Mouse (Mus musculus) hindbrain, postnatal 0 days (tissue): Measurements from ENCODE around the gene Phykpl. TPM values are rescaled to one million over a fixed set of nuclear protein-coding genes. Genes with fewer than 3 reads are reported as not detected.
A peak's percentile ranks its signal among the peaks of the same experiment; 100 is the strongest.

Experiments
- ATAC-seq: fragments of 200-750 bp; cut with Nextera tagmentation; 2 replicates; pipeline ENCODE4 v1.8.0; 2017; ENCODE audit warnings: mild to moderate bottlenecking, moderate TSS enrichment, moderate library complexity
- DNase-seq: peaks from one replicate; pipeline ENCODE4 v3.0.0-alpha.2; 2015; ENCODE audit warnings: low spot score
- H3K27ac ChIP-seq: fragments of 300-500 bp; sonication (generic); 2 replicates; pipeline ENCODE4 v1.5.1; 2014; ENCODE audit warnings: mild to moderate bottlenecking
- H3K27me3 ChIP-seq: fragments of 300-500 bp; sonication (generic); 2 replicates; pipeline ENCODE4 v1.6.1; 2014; ENCODE audit warnings: low read length, mixed read lengths; ENCODE audit not compliant: insufficient read depth
- H3K36me3 ChIP-seq: fragments of 300-500 bp; sonication (generic); 2 replicates; pipeline ENCODE4 v1.6.1; 2014; ENCODE audit warnings: low read length, mixed read lengths; ENCODE audit not compliant: insufficient read depth
- H3K4me1 ChIP-seq: fragments of 300-500 bp; sonication (generic); 2 replicates; pipeline ENCODE4 v1.6.1; 2014; ENCODE audit warnings: antibody characterized with exemption, low read length, mixed read lengths; ENCODE audit not compliant: insufficient read depth
- H3K4me2 ChIP-seq: fragments of 300-500 bp; sonication (generic); 2 replicates; pipeline ENCODE4 v1.6.1; 2014; ENCODE audit warnings: low read depth, mild to moderate bottlenecking, low read length, moderate library complexity, mixed read lengths
- H3K4me3 ChIP-seq: fragments of 300-500 bp; sonication (generic); 2 replicates; pipeline ENCODE4 v1.5.1; 2014; ENCODE audit warnings: low read length
- H3K9ac ChIP-seq: fragments of 300-500 bp; sonication (generic); replicated peaks from 2 replicates; pipeline ENCODE4 v1.6.1; 2014; ENCODE audit warnings: mild to moderate bottlenecking, low read length, moderate library complexity, mixed read lengths
- H3K9me3 ChIP-seq: fragments of 300-500 bp; sonication (generic); 2 replicates; pipeline ENCODE4 v1.6.1; 2016; ENCODE audit warnings: low read length, mixed read lengths
- CTCF ChIP-seq: IDR thresholded peaks from 2 replicates; pipeline ENCODE4 v1.5.1; 2016; ENCODE audit warnings: antibody characterized with exemption, control low read depth, low read depth
- WGBS: fragments of 180-500 bp; shearing (Covaris S2); extraction: QIAGEN DNeasy Blood & Tissue Kit; methylation state at CpG from one replicate; pipeline ENCODE4 v1.1.7; 2014; 5-methylcytosine and 5-hydroxymethylcytosine counted together
- polyA plus RNA-seq: library from polyadenylated mRNA; unstranded; fragments of >200 nt; fragmentation: Nextera tagmentation; extraction: Ambion mirVana; gene quantifications from 2 replicates; pipeline ENCODE4 v1.2.1, GENCODE M21; 2015
- total RNA-seq: library from RNA; depleted of rRNA; stranded (reverse); fragments of >200 nt; gene quantifications from 2 replicates; pipeline ENCODE4 v1.2.3, GENCODE M21; 2014; rRNA removed

Phykpl gene
- total and polyA plus RNA-seq, 2 experiments from 2014 or later, result 5.3 to 7.9 TPM

DNA sequence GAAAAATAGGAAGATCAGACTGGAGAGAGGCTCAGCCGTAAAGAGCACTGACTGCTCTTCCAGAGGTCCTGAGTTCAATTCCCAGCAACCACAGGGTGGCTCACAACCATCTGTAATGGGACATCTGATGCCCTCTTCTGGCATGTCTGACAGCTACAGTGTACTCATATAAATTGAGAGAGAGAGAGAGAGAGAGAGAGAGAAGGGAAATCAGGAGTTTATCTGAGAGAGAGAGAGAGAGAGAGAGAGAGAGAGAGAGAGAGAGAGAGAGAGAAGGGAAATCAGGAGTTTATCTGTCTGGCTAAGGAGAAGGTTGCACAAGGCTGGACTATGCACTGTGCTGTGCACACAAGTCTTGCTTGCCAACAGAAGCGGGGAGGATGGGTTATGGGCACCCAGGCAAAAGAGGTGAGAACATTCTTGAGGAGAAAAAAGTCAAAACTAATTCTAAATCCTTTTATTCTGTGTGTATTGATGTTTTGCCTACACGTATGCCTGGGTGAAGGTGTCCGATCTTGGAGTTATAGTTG lies 68.4 kb downstream of the Phykpl start:
- Histone ChIP-seq H3K27me3 (no peaks in the 10 kb centered on the region), H3K9ac (no peak overlapping the region), H3K27ac (no peak overlapping the region), H3K4me3 (no peak overlapping the region), H3K9me3 (no peaks in the 10 kb centered on the region), H3K4me2 (no peak overlapping the region), H3K4me1 (peaks cover 4% of the 10 kb centered on the region; the same call in 1 of the 2 replicates), H3K36me3 (no peaks in the 10 kb centered on the region)
- no peak for ATAC-seq
- DNase-seq, result no peak
- WGBS, result 92% methylated on average over 4 of the region's 4 CpGs
- 0 out of 2 replicates have a peak, but pooled peaks have one; percentile 2 for TF ChIP-seq CTCF

DNA sequence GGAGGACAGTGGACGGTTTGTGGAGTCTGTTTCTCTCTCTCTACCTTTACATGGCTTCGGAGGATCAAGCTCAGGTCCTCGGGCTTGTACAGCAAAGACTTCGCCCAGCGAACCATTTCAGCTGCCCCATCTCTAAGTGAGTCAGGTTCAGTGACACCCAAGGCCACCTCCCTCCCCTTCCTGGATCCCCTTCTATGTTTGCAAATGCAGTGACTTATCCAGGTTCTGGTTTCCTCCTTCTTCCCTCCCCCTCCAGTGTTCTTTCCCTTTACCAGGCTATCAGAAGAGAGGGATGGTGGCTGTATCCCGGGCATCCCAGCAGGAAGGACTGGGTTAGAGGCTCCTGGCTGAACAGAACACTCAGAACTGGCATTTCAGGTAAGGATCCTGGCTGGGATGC lies 69.2 kb downstream of the Phykpl start:
- no peak for DNase-seq
- H3K4me1 ChIP-seq, result peaks cover 4% of the 10 kb centered on the region; the same call in 1 of the 2 replicates
- 87% methylated on average over 6 of the region's 6 CpGs for WGBS
- H3K27me3 ChIP-seq, result no peaks in the 10 kb centered on the region
- no peak overlapping the region for H3K9ac ChIP-seq
- H3K27ac ChIP-seq, result no peak overlapping the region
- H3K9me3 ChIP-seq, result no peaks in the 10 kb centered on the region
- ATAC-seq, result no peak
- no peak for TF ChIP-seq CTCF
- no peak overlapping the region for H3K4me3 ChIP-seq
- no peaks in the 10 kb centered on the region for H3K36me3 ChIP-seq
- no peak overlapping the region for H3K4me2 ChIP-seq

Other genes with a start within 250 kb of the Phykpl start
- 212 and 258 TPM in 2 replicates for gene Hnrnpab, start 22.1 kb downstream of the Phykpl start, total RNA-seq
- gene Hnrnpab, start 22.1 kb downstream of the Phykpl start, polyA plus RNA-seq, result 229 and 231 TPM in 2 replicates
- gene Nhp2, start 35.0 kb downstream of the Phykpl start, total RNA-seq, result 43.9 and 60.8 TPM in 2 replicates
- 105 and 109 TPM in 2 replicates for gene Nhp2, start 35.0 kb downstream of the Phykpl start, polyA plus RNA-seq
- 81.3 and 99.9 TPM in 2 replicates for gene Rmnd5b, start 51.1 kb downstream of the Phykpl start, total RNA-seq
- 60.9 and 63.8 TPM in 2 replicates for gene Rmnd5b, start 51.1 kb downstream of the Phykpl start, polyA plus RNA-seq
- gene N4bp3, start 66.1 kb downstream of the Phykpl start, total RNA-seq, result 48.0 and 55.6 TPM in 2 replicates
- 29.0 and 30.3 TPM in 2 replicates for gene N4bp3, start 66.1 kb downstream of the Phykpl start, polyA plus RNA-seq
- 0.75 and 2.3 TPM in 2 replicates for gene D930048N14Rik, start 66.2 kb downstream of the Phykpl start, total RNA-seq
- 1.1 and 1.4 TPM in 2 replicates for gene D930048N14Rik, start 66.2 kb downstream of the Phykpl start, polyA plus RNA-seq
- 16.8 and 23.8 TPM in 2 replicates for gene 0610009B22Rik, start 104.1 kb downstream of the Phykpl start, total RNA-seq
- 92.3 and 96.0 TPM in 2 replicates for gene 0610009B22Rik, start 104.1 kb downstream of the Phykpl start, polyA plus RNA-seq
- 13.4 and 13.9 TPM in 2 replicates for gene Sec24a, start 178.9 kb downstream of the Phykpl start, total RNA-seq
- 10.6 and 11.9 TPM in 2 replicates for gene Sec24a, start 178.9 kb downstream of the Phykpl start, polyA plus RNA-seq
- 78.2 and 118 TPM in 2 replicates for gene Sar1b, start 178.9 kb downstream of the Phykpl start, total RNA-seq
- 235 and 244 TPM in 2 replicates for gene Sar1b, start 178.9 kb downstream of the Phykpl start, polyA plus RNA-seq